Mouse (Mus musculus): ENCODE data around the gene Pigh.

DNA sequence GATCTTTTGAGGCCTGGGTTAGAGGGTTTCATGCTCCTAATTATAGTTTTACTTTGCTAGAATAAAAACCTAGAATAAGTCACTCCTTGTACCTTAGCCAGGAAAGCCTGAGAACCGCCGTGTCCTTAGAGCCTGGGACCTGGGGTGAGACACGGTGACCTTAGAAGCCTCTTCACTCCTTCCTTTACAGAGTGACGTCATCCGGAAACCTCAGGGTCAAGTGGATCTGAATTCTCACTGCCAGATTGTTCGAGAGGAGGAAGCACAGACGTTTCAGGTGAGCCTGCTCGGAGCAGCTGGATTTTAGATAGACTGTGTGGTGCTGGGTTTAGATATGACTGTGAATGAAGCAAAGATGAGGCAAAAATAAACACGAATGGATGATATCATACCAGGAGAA lies 23.0 kb downstream of the Pigh start:
- no peak for TF ChIP-seq CTCF (IDR thresholded peaks at IDR 0.05; ENCODE audit: low read depth, low read length)
- TF ChIP-seq GATA1 (IDR thresholded peaks at IDR 0.05; ENCODE audit: borderline replicate concordance, low read length), result no peak
- no peak for TF ChIP-seq TAL1 (conservative IDR thresholded peaks at IDR 0.05; ENCODE audit: low read depth, low read length)
- no peak for TF ChIP-seq POLR2AphosphoS5 (IDR thresholded peaks at IDR 0.05; ENCODE audit: insufficient replicate concordance, low read depth, low read length)

Data from G1E (cell line).